Mouse (Mus musculus) left cerebral cortex, postnatal 10 days (tissue): Measurements from ENCODE around the gene Armcx6. TPM values are rescaled to one million over a fixed set of nuclear protein-coding genes. Genes with fewer than 3 reads are reported as not detected.

Source experiments
- microRNA-seq: library from miRNA; unstranded; fragments of <30 nt; microRNA quantifications from one replicate; pipeline ENCODE4 v1.2.0, GENCODE M21; 2022
- total RNA-seq, 2 experiments: library from RNA; stranded (reverse); gene quantifications; 2 replicates each; pipeline ENCODE4 v1.2.3; 2021

The Armcx6 gene
- total RNA-seq, 2 experiments from 2014 or later: 7.0 to 8.9 TPM

Small RNA genes within 50 kb of the gene (microRNA-seq; reads per million reads assigned to microRNA genes)
- not detected for gene Mir7093

Other genes with a start within 250 kb of the Armcx6 start
- gene Timm8a1, start 209.6 kb downstream of the Armcx6 start, total RNA-seq: 10 to 100 TPM; 20.2 to 26.5 TPM
- gene Btk, start 167.8 kb downstream of the Armcx6 start, total RNA-seq: 1 to 10 TPM in 1 of 2 experiments, under 1 TPM in 1; 0.93 to 1.6 TPM
- 100 to 1,000 TPM; 157 to 158 TPM for gene Rpl36a, start 165.8 kb downstream of the Armcx6 start, total RNA-seq
- 1 to 10 TPM; 8.8 to 9.2 TPM for gene Gla, start 150.3 kb downstream of the Armcx6 start, total RNA-seq
- gene Hnrnph2, start 150.2 kb downstream of the Armcx6 start, total RNA-seq: 100 to 1,000 TPM; 132 to 133 TPM
- 10 to 100 TPM; 51.3 to 51.5 TPM for gene Armcx4, start 64.9 kb downstream of the Armcx6 start, total RNA-seq
- gene Armcx1, start 33.5 kb downstream of the Armcx6 start, total RNA-seq: 10 to 100 TPM; 58.2 to 72.7 TPM
- gene Armcx3, start 5.2 kb upstream of the Armcx6 start, total RNA-seq: 10 to 100 TPM; 82.9 to 91.2 TPM
- gene Armcx2, start 57.8 kb upstream of the Armcx6 start, total RNA-seq: 10 to 100 TPM; 90.3 to 94.4 TPM
- gene Nxf2, start 213.3 kb upstream of the Armcx6 start, total RNA-seq: under 1 TPM; 0.19 to 0.22 TPM